Mouse (Mus musculus) gastrocnemius, postnatal 14 days (tissue): ENCODE results near the gene Aunip. TPM values are rescaled to one million over a fixed set of nuclear protein-coding genes. Genes with fewer than 3 reads are reported as not detected.

Experiments
- DNase-seq: peaks from one replicate; pipeline ENCODE4 v3.0.0; 2021; ENCODE audit warnings: mixed read lengths
- intact Hi-C: fragments of 180-260 bp; cut with DNase I; formaldehyde crosslinking; loops from one replicate; pipeline ENCODE4 v1.15.1; 2025; ENCODE audit warnings: low total_unique reads
- total RNA-seq, 2 experiments: library from RNA; stranded (reverse); gene quantifications; 2 replicates each; pipeline ENCODE4 v1.2.3; 2021

Gene Aunip
- total RNA-seq, 2 experiments from 2014 or later: 0.29 to 0.86 TPM

DNA sequence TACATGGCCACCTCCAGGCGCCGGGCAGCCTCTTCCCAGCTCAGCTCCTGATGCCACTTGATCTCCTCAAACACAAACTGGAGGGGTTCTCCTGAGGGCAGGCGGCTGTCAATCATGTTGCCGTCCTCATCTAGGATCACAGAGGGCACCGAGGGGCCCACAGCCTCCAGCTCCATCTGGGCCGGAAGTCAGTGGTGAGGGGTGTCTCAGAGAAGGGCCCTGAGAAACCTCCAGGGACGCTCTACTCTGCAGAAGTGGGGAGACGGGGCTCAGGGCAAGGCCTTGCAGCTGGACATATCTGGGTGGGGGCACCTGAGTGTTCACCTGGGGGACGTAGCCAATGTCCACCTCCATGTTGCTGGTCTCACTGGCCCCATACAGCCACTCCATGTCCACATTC, 31.9 kb downstream of the Aunip start:
- intact Hi-C loops: loop anchor here (5.0 kb wide), 2 partner anchors 175 to 340 kb away; no protein-coding TSS in a partner anchor
- DNase-seq: no peak

DNA sequence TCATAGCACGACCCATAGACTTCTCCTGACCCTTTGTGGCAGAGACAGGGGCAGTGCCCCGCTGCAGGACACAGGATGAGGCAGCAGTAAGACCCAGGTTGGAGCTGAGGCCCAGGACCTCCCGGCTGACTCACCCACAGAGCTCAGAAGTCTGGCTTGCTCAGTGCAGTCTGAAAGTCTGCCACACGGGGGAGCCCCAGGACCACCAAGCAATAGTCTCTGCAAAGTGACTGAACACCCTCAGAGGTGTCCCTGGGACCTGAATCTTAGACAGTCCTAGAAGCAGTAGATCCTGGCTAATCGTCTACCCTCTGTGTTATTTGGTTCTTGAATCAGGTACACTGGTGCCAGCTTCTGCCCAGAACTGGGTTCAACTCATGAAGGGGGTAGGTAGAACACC, 32.5 kb downstream of the Aunip start:
- DNase-seq: peak; percentile 90
- intact Hi-C loops: loop anchor here (5.0 kb wide), 2 partner anchors 174 to 339 kb away; no protein-coding TSS in a partner anchor

GRCm38 (mm10) chr4:134546814-134547705, 36.3 kb downstream of the Aunip start:
- intact Hi-C loops: no loop called here
- no peak for DNase-seq

DNA sequence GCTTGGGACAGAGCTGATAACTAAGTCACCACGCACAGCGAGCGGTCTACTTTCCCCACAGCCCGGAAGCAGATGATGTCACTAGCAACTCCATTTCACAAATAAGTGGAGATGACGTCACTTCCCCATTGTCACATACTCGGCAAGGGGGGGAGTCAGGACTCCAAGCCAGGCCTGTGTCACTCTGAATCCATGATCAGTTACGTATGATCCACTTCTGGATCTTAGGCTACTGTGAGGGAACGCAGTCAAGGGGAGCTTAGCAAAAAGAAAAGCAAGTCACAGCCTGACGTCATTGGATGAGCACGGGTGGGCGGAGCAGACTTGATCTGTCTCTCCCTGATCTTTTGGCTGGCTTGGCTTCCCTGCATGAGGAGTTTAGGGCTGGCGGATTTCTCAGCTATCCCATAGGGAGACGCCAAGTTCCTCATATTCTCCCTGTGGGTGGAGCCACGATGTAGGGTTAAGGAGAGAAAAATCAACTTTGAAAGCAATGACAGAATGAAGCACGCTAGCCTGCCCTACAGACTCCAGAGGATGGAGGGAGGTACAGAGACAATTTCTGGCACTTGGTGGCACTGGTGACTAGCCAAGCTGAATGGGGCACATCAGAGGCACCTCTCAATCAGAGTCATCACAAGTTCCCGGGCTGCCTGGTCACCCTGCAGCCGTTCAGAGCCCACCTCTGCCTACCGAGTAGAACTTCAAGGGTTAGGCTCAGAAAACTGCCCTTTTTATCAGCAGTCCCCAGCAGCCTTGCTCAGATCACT, 37.6 kb downstream of the Aunip start:
- intact Hi-C loops: loop anchor here (2.0 kb wide), 1 partner anchor 160 kb away; no protein-coding TSS in a partner anchor
- DNase-seq: peak; percentile 39

- DNase-seq: no peak
- intact Hi-C loops: loop anchor here (2.0 kb wide), 1 partner anchor 159 kb away; no protein-coding TSS in a partner anchor
Measured at GRCm38 (mm10) chr4:134549899-134550298, 39.1 kb downstream of the Aunip start.

GRCm38 (mm10) chr4:134551494-134552316, 40.9 kb downstream of the Aunip start, which contains the start of gene Selenon:
TSS of gene Selenon (minus strand) at chr4:134552166.
- peak; percentile 81 for DNase-seq
- intact Hi-C loops: no loop called here

GRCm38 (mm10) chr4:134553631-134554030, 42.8 kb downstream of the Aunip start:
- DNase-seq: no peak
- intact Hi-C loops: no loop called here

DNA sequence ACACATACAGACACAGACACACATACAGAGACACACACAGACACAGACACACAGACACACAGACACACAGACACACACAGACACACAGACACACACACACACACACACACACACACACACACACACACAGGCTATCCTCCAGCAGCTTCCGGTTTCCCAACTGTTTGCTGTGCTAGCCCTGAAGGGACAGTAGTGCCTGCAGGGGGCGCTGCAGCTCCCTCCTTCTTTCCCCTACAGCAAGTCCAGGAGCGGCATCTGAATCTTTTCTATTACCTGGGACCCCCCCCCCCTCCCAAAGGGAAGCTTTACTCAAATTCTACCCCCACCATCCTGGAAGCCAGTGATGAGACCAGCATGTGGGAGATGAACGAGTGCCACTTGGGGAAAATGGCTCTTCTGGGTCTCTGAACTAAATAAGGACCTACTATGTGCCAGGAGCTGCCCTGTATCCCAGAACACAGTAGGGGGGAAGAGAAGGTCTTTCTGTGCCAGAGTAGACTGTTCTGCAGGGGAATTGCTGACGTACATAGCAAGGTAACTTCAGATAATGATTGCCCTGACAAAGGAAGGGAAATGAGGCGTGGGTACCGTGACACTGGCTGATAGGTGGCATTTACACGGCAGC, 45.3 kb downstream of the Aunip start:
- intact Hi-C loops: no loop called here

DNA sequence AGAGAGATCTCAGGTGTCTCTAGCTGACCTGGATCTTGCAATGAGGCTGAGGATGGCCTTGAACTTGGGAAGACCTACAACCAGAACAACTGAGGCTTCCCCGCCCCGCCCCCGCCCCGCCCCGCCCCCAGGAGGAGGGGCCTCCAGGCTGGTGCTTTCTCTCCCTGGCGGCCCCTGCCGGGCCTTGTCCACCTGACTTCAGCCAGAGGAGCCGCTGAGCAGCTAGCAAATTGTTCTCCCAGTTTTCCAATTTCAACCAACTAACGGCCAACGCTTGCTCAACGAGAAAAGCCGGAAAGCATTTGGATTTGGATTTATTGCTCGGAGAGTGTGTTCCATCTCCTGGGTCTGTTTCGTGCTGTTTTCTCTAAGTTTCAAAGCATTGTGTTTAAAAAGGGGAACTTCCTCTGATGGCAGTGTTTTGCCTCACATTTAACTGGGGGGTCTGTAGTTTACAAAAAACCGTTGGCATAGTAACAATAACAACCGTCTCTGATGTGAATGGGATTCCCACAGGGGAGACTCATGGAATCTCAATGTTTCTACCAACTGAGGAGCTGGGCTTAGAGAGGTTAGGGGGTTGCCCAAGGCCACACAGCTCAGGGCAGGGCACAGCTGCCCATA, 46.9 kb downstream of the Aunip start:
- no peak for DNase-seq
- intact Hi-C loops: no loop called here

More for the DNA sequence above, 45.3 kb downstream of the Aunip start:
- DNase-seq: peak; percentile 59

DNA sequence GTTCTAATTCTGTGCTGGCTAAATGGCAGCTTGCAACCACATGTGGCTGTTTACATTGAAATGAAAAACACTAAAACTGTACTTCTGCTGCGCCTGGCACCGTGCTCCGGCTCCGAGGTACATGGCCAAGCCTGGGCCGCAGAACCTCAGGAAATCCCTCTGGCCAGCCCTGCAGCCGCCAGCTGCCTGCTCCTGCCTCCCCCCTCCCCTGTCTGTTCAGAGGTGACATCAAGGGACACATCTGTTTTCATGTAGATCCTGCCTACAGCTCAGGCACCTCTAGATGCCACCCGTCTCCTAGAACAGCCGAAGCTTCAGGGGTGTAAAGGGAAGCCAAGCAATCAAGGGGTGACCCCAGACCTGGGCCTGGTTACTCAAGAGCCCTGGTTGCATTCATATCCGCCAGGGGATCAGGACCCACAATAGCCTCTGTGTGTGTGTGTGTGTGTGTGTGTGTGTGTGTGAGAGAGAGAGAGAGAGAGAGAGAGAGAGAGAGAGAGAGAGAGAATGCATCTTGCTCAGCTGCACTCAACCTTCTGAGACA, 47.8 kb downstream of the Aunip start:
- intact Hi-C loops: no loop called here
- peak; percentile 60 for DNase-seq

DNA sequence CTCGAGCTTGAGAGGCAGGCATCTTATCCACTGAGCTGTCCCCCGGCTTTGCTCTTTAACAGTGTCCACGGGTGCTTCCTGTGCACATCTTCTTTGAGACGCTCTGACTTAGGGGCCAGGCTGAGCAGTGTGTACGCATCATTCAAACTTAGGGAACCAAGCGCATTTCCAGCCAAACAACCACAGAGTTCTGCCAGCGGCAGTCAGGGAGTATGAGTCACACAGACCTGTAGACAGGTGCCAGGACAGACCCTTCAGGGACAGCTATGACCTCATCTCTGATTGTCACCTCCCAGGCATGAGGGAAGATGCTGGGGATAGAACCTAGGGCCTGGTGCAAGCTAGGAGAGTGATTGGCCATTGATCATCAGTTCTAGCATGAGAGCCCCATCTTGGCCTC, 48.4 kb downstream of the Aunip start:
- intact Hi-C loops: no loop called here

DNA sequence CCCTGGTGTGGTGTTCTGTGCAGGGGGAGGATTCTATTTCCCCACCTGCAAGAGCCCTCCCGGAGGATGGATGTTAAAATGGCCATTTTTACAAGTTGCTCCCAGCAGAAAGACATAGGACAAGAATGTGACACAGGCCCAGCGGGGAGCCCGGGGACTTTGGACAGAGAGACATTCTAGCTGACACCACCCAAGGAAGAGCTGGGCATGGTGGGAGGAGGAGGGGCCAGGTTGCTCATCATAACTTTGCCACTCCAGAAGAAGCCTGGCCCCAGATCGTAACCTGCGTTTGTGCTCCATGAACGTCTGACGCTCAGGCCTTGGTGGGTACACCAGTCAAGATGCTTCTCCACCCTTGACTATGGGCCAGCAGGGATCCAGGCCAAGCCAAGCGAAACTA, 49.9 kb downstream of the Aunip start:
- intact Hi-C loops: no loop called here
- no peak for DNase-seq

More for the DNA sequence above, 48.4 kb downstream of the Aunip start:
- DNase-seq: no peak

GRCm38 (mm10) chr4:134562014-134562413, 51.2 kb downstream of the Aunip start:
- DNase-seq: no peak
- intact Hi-C loops: no loop called here

DNA sequence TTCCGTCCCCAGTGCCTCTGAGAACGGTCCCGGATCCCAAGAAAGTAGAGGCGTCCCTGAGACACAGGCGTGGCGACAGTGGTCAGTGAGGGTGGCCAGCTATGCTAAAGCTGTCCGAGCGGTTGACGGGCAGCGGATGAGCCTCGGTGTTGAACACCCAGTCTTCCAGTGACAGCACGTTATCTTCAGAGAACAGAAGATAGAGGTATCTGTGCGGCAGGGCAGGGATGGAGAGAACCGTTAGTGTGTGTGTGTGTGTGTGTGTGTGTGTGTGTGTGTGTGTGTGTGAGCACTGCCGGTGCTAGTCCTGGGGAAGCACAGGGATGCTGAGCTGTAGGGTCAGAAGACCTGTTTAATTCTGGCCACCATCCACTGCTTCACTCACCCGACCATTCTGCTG, 52.8 kb downstream of the Aunip start:
- intact Hi-C loops: no loop called here
- no peak for DNase-seq

DNA sequence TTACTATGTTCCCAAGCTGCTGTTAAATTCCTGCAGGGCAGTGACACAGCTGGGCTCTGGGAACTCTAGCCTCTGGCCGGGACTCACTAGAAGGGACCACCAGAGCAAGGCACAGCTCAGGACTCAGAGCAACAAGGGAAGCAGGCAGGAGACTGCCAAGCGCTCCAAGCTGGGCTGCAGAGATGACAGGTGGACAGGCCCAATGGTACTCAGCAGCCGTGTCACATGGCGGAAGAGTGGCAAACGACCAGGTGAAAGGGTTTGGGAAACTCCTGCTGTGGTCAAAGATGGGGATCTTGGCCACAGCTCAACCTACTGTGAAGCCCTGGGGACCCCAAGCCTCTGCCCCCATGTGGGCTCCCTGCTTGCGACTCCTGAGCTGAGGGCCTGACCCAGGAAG, 53.3 kb downstream of the Aunip start:
- no peak for DNase-seq
- intact Hi-C loops: no loop called here

GRCm38 (mm10) chr4:134567377-134568226, 56.8 kb downstream of the Aunip start:
- intact Hi-C loops: no loop called here
- no peak for DNase-seq

DNA sequence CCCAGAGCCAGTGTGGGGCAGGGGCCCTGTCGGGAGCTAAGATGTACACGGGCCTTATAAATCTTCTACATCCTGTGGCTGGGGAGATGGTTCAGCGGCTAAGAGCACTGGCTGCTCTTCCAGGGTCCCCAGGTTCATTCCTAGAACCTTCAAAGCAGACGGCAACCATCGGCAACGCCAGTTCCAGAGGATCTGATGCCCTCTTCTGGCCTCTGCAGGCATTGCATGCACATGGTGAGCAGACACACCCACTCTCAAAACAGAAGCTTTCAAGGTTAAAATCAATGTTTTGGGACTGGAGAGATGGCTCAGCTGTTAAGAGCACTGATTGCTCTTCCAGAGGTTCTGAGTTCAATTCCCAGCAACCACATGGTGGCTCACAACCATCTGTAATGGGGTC, 58.4 kb downstream of the Aunip start:
- intact Hi-C loops: no loop called here
- no peak for DNase-seq
